Mouse (Mus musculus): ENCODE measurements at regions not wholly inside any gene's neighbourhood (a gene's known extent, or its start where the extent isn't known, plus 50 kb on each side); places are given as distances from the start of the nearest gene placed in this dataset.

- TF ChIP-seq CTCF (IDR thresholded peaks at IDR 0.05; ENCODE audit: low read depth, low read length) (no peak), POLR2A (IDR thresholded peaks at IDR 0.05; ENCODE audit: borderline replicate concordance, low read depth, low read length) (no peak)
Observed at GRCm38 (mm10) chr13:112216084-112216483, 72.2 kb upstream of the Ankrd55 start.
